Mouse (Mus musculus): Measurements from ENCODE around the gene Bach2. TPM values are rescaled to one million over a fixed set of nuclear protein-coding genes. Genes with fewer than 3 reads are reported as not detected.

Bach2 gene
- polyA plus RNA-seq, 1 experiment from 2014 or later, result 29.9 TPM

DNA sequence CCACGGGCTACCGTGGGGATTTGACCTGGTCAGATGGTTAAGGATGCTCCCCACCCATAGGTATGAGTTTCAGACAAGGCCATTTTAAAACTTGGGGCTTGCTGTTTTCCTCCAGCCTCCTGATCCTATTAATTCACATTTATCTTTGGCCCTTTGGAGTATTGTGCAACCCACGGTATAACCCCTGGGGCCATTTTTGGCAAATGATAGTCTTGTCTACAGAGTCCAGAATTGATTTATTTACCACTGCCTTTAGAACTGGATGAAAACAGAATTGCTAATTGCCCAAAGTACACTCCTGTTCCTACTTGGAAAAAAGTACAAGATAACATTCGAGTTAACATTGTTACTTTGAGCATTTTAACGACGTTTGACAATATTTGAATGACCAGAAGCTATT is 7.0 kb downstream of the Bach2 start:
- Histone ChIP-seq H3K36me3 (ENCODE audit: control insufficient read depth, insufficient read depth, low read length) (no peaks in the 10 kb centered on the region), H3K4me1 (ENCODE audit: control insufficient read depth, insufficient read depth, low read length) (peaks cover 52% of the 10 kb centered on the region), H3K27ac (ENCODE audit: low read depth, low read length) (no peak overlapping the region), H3K9me3 (ENCODE audit: control insufficient read depth, low read length) (no peaks in the 10 kb centered on the region), H3K4me2 (ENCODE audit: low read depth) (no peak overlapping the region), H3K4me3 (ENCODE audit: low read depth, low read length) (no peak overlapping the region), H3K9ac (ENCODE audit: low read length) (no peak overlapping the region), H3K27me3 (ENCODE audit: control insufficient read depth, insufficient read depth, low read length) (no peaks in the 10 kb centered on the region)
- ATAC-seq (ENCODE audit: insufficient read depth, low FRiP score, low TSS enrichment) (no peak), DNase-seq (ENCODE audit: low spot score) (no peak)
- 88% methylated on average over 6 of the region's 6 CpGs for WGBS

DNA sequence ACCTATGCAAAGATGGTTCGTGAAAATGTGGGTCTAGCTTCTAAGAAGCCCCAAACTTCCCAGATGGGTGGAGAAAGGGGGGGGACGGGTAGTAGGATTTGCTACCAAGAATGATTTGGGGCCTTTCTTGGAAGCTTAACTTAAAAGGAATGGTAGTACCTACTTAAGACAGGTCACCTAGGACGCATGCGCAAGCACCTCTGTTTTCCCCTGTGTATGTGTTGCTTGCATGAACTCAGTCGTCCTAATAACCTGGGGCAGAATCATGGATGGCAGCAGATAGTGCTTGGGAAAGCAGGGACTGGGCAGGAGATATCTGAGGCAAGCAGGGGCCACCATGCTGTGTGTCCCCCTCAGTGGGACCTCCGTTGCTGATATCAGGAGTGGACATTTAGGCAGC is 7.4 kb downstream of the Bach2 start:
- H3K4me3 ChIP-seq (ENCODE audit: low read depth, low read length), result no peak overlapping the region
- no peaks in the 10 kb centered on the region for H3K9me3 ChIP-seq (ENCODE audit: control insufficient read depth, low read length)
- ATAC-seq (ENCODE audit: insufficient read depth, low FRiP score, low TSS enrichment), result no peak
- no peaks in the 10 kb centered on the region for H3K36me3 ChIP-seq (ENCODE audit: control insufficient read depth, insufficient read depth, low read length)
- H3K9ac ChIP-seq (ENCODE audit: low read length), result no peak overlapping the region
- WGBS, result 89% methylated on average over 6 of the region's 6 CpGs
- no peaks in the 10 kb centered on the region for H3K27me3 ChIP-seq (ENCODE audit: control insufficient read depth, insufficient read depth, low read length)
- no peak overlapping the region for H3K27ac ChIP-seq (ENCODE audit: low read depth, low read length)
- DNase-seq (ENCODE audit: low spot score), result no peak
- H3K4me1 ChIP-seq (ENCODE audit: control insufficient read depth, insufficient read depth, low read length), result peaks cover 52% of the 10 kb centered on the region
- H3K4me2 ChIP-seq (ENCODE audit: low read depth), result no peak overlapping the region

DNA sequence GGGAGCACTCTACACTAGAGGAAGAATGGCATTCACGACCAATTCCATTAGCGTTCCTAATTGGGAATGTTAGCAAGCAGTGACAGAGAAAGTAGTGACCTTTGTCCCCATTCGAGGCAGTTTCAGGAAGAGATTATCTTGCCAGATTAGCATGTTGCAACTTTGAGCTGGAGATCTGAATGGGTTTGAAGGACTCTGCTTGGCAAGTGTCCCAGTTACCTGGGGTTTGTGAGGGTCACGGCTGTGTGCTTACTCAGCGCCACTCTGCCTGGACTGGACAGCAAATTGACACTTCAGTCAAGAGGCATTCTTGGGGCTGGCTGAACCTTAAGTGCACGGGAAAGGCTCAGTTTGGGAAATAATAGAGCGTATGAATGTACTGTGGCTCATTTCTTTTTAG is 8.2 kb downstream of the Bach2 start:
- ATAC-seq (ENCODE audit: insufficient read depth, low FRiP score, low TSS enrichment) (no peak), DNase-seq (ENCODE audit: low spot score) (no peak)
- peaks cover 56% of the 10 kb centered on the region for H3K4me1 ChIP-seq (ENCODE audit: control insufficient read depth, insufficient read depth, low read length)
- 44% methylated on average over 7 of the region's 7 CpGs for WGBS
- H3K36me3 ChIP-seq (ENCODE audit: control insufficient read depth, insufficient read depth, low read length), result no peaks in the 10 kb centered on the region
- no peak overlapping the region for H3K4me2 ChIP-seq (ENCODE audit: low read depth)
- H3K27me3 ChIP-seq (ENCODE audit: control insufficient read depth, insufficient read depth, low read length), result no peaks in the 10 kb centered on the region
- no peak overlapping the region for H3K27ac ChIP-seq (ENCODE audit: low read depth, low read length)
- no peak overlapping the region for H3K4me3 ChIP-seq (ENCODE audit: low read depth, low read length)
- H3K9ac ChIP-seq (ENCODE audit: low read length), result no peak overlapping the region
- H3K9me3 ChIP-seq (ENCODE audit: control insufficient read depth, low read length), result no peaks in the 10 kb centered on the region

DNA sequence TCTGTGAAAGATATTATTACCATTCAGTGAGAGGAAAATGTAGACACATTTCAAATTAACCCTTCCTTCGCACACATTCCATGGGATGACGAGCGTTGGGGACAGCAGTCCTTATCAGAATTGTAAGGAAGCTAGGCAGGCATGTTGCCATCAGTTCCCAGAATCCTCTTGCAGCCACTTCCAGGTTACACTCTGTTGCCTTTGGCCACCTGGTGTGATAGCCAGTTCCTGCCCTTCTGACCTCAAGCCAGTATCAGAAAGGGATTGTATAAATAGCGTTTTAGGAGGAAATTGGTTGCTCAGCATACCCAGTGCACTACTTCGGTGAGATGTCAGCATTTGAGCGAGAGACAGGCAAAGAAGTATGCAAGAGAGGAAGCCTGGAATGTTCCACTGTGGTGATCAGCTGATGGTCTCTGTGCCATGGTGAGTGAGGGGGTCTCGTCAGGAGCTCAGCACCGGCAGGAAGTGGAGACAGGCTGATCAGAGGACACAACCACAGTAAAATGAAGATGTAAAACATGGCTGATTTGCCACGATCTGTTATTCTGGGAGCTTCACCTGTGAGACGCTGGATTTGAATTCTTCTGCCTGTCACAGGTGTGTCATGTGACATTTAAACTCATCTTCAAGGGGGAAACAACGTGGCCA is 9.0 kb downstream of the Bach2 start:
- no peak overlapping the region for H3K4me3 ChIP-seq (ENCODE audit: low read depth, low read length)
- no peaks in the 10 kb centered on the region for H3K9me3 ChIP-seq (ENCODE audit: control insufficient read depth, low read length)
- no peaks in the 10 kb centered on the region for H3K27me3 ChIP-seq (ENCODE audit: control insufficient read depth, insufficient read depth, low read length)
- H3K9ac ChIP-seq (ENCODE audit: low read length), result no peak overlapping the region
- 79% methylated on average over 11 of the region's 11 CpGs for WGBS
- no peaks in the 10 kb centered on the region for H3K36me3 ChIP-seq (ENCODE audit: control insufficient read depth, insufficient read depth, low read length)
- no peak overlapping the region for H3K27ac ChIP-seq (ENCODE audit: low read depth, low read length)
- DNase-seq (ENCODE audit: low spot score) (no peak), ATAC-seq (ENCODE audit: insufficient read depth, low FRiP score, low TSS enrichment) (no peak)
- H3K4me2 ChIP-seq (ENCODE audit: low read depth), result no peak overlapping the region
- peaks cover 57% of the 10 kb centered on the region for H3K4me1 ChIP-seq (ENCODE audit: control insufficient read depth, insufficient read depth, low read length)

DNA sequence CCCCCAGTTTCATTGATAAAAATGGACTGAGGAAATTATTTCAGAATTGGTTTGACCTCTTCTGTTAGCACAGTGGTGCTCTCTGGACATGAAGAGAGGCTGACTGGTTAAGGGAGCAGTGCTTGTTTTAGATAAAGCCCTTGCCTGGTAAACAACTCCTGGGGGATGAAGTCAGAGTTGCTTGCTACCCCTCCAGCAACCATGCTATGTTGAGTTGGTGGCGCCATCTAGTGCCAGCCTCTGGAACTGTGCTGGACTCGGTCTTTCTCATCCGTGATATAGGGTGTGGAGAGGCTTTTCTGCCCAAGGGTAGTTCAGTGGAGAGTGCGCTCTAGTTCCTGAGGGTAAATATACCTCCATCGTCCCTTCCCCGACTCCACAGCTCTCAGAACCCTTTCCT is 9.6 kb downstream of the Bach2 start:
- no peaks in the 10 kb centered on the region for H3K9me3 ChIP-seq (ENCODE audit: control insufficient read depth, low read length)
- no peaks in the 10 kb centered on the region for H3K27me3 ChIP-seq (ENCODE audit: control insufficient read depth, insufficient read depth, low read length)
- no peak overlapping the region for H3K27ac ChIP-seq (ENCODE audit: low read depth, low read length)
- no peak overlapping the region for H3K4me3 ChIP-seq (ENCODE audit: low read depth, low read length)
- peak; percentile 73 for DNase-seq (ENCODE audit: low spot score)
- H3K4me1 ChIP-seq (ENCODE audit: control insufficient read depth, insufficient read depth, low read length), result peaks cover 51% of the 10 kb centered on the region
- H3K36me3 ChIP-seq (ENCODE audit: control insufficient read depth, insufficient read depth, low read length), result no peaks in the 10 kb centered on the region
- 34% methylated on average over 6 of the region's 6 CpGs for WGBS
- no peak overlapping the region for H3K9ac ChIP-seq (ENCODE audit: low read length)
- ATAC-seq (ENCODE audit: insufficient read depth, low FRiP score, low TSS enrichment), result no peak
- H3K4me2 ChIP-seq (ENCODE audit: low read depth), result no peak overlapping the region

DNA sequence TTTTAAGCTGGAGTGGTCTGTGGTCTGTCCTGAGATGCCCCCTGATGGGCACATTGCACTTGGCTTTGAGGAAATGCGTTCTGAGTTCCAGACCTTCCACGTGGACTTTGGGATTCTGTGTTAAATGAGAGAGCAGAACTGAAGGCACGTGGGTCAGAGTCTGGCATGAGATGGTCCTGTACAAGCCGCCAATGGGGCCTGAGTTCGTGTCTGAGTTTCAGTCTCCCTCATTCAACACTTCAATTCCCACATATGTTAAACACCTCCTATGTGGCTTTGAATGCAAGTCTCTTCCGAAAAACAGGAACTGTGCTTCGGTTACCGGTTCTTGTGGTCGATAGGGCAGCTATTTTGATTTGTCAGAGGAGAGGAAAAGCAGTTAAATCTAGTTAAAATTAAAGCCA is 10.4 kb downstream of the Bach2 start:
- Histone ChIP-seq H3K36me3 (ENCODE audit: control insufficient read depth, insufficient read depth, low read length) (no peaks in the 10 kb centered on the region), H3K4me2 (ENCODE audit: low read depth) (no peak overlapping the region), H3K27ac (ENCODE audit: low read depth, low read length) (no peak overlapping the region), H3K9ac (ENCODE audit: low read length) (no peak overlapping the region), H3K4me1 (ENCODE audit: control insufficient read depth, insufficient read depth, low read length) (peaks cover 47% of the 10 kb centered on the region), H3K27me3 (ENCODE audit: control insufficient read depth, insufficient read depth, low read length) (no peaks in the 10 kb centered on the region), H3K9me3 (ENCODE audit: control insufficient read depth, low read length) (no peaks in the 10 kb centered on the region), H3K4me3 (ENCODE audit: low read depth, low read length) (no peak overlapping the region)
- no peak for ATAC-seq (ENCODE audit: insufficient read depth, low FRiP score, low TSS enrichment)
- DNase-seq (ENCODE audit: low spot score), result no peak
- WGBS, result 68% methylated on average over 9 of the region's 9 CpGs

DNA sequence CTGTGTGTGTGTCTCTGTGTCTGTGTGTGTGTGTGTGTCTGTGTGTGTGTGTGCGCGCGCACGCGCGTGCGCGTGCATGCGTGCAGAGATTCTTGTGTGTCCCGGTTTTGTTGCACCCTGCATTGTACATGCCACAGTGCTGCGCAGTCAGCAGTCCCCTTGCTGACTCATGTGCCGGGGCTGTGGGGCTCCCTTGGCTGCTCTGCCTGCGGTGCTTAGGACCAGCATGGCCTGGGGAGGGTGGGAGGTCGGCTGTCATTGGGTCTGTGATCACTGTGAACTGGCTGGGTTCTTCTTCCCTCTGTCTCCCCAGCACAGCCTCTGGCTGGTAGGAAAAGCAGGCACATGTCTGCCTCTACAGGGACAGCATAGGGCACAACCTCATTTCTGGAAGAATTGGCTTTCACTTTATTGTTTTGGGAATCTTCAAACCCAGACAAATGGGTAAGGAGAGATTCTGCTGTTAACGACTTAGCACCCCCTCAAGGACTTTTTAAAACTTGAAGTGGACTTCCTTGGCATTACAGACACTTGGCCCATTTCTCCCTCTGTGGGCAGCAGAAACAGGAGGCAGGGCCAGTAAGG is 11.2 kb downstream of the Bach2 start:
- DNase-seq (ENCODE audit: low spot score), result peak; percentile 48
- no peaks in the 10 kb centered on the region for H3K36me3 ChIP-seq (ENCODE audit: control insufficient read depth, insufficient read depth, low read length)
- no peak overlapping the region for H3K4me3 ChIP-seq (ENCODE audit: low read depth, low read length)
- no peaks in the 10 kb centered on the region for H3K27me3 ChIP-seq (ENCODE audit: control insufficient read depth, insufficient read depth, low read length)
- ATAC-seq (ENCODE audit: insufficient read depth, low FRiP score, low TSS enrichment), result no peak
- H3K9ac ChIP-seq (ENCODE audit: low read length), result peak overlapping the region; percentile 31; the same call in 1 of the 2 replicates
- WGBS, result 65% methylated on average over 15 of the region's 15 CpGs
- peak overlapping the region; percentile 80 for H3K27ac ChIP-seq (ENCODE audit: low read depth, low read length)
- H3K4me1 ChIP-seq (ENCODE audit: control insufficient read depth, insufficient read depth, low read length), result peaks cover 47% of the 10 kb centered on the region
- H3K9me3 ChIP-seq (ENCODE audit: control insufficient read depth, low read length), result no peaks in the 10 kb centered on the region
- H3K4me2 ChIP-seq (ENCODE audit: low read depth), result peak overlapping the region; percentile 31

DNA sequence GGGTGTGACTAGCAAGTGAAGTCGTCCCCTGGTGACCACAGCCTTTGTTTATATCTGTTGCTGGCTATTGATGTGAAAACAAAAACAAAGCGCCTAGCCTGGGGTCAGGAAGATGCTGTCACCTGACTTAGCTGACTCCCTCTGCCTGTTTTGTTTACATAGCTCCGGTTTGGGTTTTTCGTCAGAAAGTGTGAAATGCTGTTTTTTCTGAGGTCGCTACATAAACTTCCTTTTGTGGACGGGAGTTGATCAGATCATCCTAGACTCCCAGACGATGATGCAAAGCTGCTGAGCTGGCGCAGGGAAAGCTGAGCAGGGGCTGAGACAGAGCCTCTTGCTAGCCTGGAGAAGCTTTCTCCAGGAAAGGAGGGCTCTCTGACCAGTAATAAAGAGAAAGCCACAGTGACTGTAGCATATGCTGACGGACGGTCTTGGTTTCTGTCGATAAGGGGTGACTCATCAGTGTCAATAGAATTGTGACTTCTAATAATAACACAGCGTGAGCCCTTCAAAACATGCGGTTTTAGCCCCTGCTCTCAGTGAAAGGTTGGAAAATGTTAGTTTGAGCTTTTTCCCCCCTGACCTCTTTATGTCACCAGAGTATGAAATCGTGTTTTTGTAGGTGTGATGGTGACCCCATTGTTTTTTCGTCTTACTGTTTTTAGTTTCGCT is 11.9 kb downstream of the Bach2 start:
- H3K27ac ChIP-seq (ENCODE audit: low read depth, low read length), result peak overlapping the region; percentile 80
- no peaks in the 10 kb centered on the region for H3K27me3 ChIP-seq (ENCODE audit: control insufficient read depth, insufficient read depth, low read length)
- WGBS, result 7% methylated on average over 16 of the region's 16 CpGs
- ATAC-seq (ENCODE audit: insufficient read depth, low FRiP score, low TSS enrichment) (no peak), DNase-seq (ENCODE audit: low spot score) (no peak)
- peaks cover 47% of the 10 kb centered on the region for H3K4me1 ChIP-seq (ENCODE audit: control insufficient read depth, insufficient read depth, low read length)
- H3K4me2 ChIP-seq (ENCODE audit: low read depth), result peak overlapping the region; percentile 31
- H3K9ac ChIP-seq (ENCODE audit: low read length), result peak overlapping the region; percentile 49
- H3K9me3 ChIP-seq (ENCODE audit: control insufficient read depth, low read length), result no peaks in the 10 kb centered on the region
- no peak overlapping the region for H3K4me3 ChIP-seq (ENCODE audit: low read depth, low read length)
- no peaks in the 10 kb centered on the region for H3K36me3 ChIP-seq (ENCODE audit: control insufficient read depth, insufficient read depth, low read length)

DNA sequence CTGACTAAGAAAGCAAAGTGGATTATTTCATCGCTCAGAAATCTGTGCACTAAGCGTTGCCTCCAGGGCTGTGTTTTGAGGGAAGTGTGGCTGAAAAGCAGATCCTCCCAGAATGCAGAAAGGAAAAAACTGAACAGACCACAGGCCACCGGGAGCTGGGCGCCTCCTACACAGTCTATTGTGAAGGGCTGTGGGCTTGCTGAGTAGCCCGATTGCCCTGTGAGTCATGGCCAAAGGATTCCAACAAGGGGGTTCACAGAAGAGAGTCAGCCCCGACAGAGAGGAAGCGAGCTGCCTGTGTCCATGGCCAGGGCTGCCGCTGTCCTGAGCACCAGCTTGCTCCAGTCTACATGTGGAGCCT is 12.4 kb downstream of the Bach2 start:
- Histone ChIP-seq H3K4me2 (ENCODE audit: low read depth) (peak overlapping the region; percentile 31; the same call in 1 of the 2 replicates), H3K27me3 (ENCODE audit: control insufficient read depth, insufficient read depth, low read length) (no peaks in the 10 kb centered on the region), H3K4me1 (ENCODE audit: control insufficient read depth, insufficient read depth, low read length) (peaks cover 47% of the 10 kb centered on the region), H3K9ac (ENCODE audit: low read length) (peak overlapping the region; percentile 47), H3K36me3 (ENCODE audit: control insufficient read depth, insufficient read depth, low read length) (no peaks in the 10 kb centered on the region), H3K9me3 (ENCODE audit: control insufficient read depth, low read length) (no peaks in the 10 kb centered on the region), H3K27ac (ENCODE audit: low read depth, low read length) (peak overlapping the region; percentile 80), H3K4me3 (ENCODE audit: low read depth, low read length) (no peak overlapping the region)
- DNase-seq (ENCODE audit: low spot score) (peak; percentile 46), ATAC-seq (ENCODE audit: insufficient read depth, low FRiP score, low TSS enrichment) (0 out of 2 replicates have a peak, but pooled peaks have one; percentile 38)
- 13% methylated on average over 8 of the region's 8 CpGs for WGBS

Measured in neural tube, embryonic 11.5 days (tissue).